Mouse (Mus musculus): ENCODE measurements around the gene Olfr883. TPM values are rescaled to one million over a fixed set of nuclear protein-coding genes. Genes with fewer than 3 reads are reported as not detected.

Gene Olfr883
- total RNA-seq (2014; rRNA removed), result not detected in 2 replicates
- polyA plus RNA-seq (2012; rRNA removed), result not detected in 2 replicates

DNA sequence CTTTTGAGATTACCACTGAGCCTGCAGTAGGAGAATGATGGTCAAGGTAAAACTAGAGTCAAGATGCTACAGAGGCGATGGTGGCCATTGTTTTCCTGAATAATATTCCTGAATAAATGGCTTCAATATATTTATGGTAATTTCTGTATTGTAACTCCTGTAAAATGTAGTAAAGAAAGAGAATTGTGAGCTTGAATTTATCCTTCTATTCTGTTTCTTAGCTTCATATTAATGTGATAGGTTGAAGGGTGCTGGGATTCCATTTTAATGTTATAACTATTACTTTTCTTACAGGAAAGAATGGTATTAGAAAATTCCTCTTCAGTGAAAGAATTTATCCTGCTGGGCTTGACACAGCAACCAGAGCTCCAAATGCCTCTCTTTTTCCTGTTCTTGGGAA is at the start of gene Olfr883:
TSS of gene Olfr883 (plus strand) at position 301 of the 400 bp plus-strand sequence.
- Histone ChIP-seq H3K79me2 (ENCODE audit: control insufficient read depth, insufficient read depth, low read length) (no peaks in the 10 kb centered on the region), H3K9ac (ENCODE audit: low read depth, low read length) (no peak within 1 kb of the TSS), H3K36me3 (ENCODE audit: control insufficient read depth, insufficient read depth, low read length) (no peaks in the 10 kb centered on the region), H3K4me1 (ENCODE audit: control insufficient read depth, insufficient read depth, low read length) (no peaks in the 10 kb centered on the region), H3K4me3 (ENCODE audit: insufficient read depth, low read depth, low read length) (no peak within 1 kb of the TSS), H3K27me3 (ENCODE audit: control insufficient read depth, insufficient read depth, low read length) (no peaks in the 10 kb centered on the region), H3K27ac (replicated peaks; ENCODE audit: insufficient read depth, low read depth, low read length) (no peak within 1 kb of the TSS)
- 70% methylated on average over 1 of the region's 1 CpGs for WGBS
- TF ChIP-seq CTCF (IDR thresholded peaks at IDR 0.05; ENCODE audit: low read depth, low read length) (no peak), POLR2A (IDR thresholded peaks at IDR 0.05; ENCODE audit: extremely low read depth, insufficient read depth, low read length) (no peak)
- no peak for DNase-seq (ENCODE audit: extremely low read depth, low read depth, low spot score)

DNA sequence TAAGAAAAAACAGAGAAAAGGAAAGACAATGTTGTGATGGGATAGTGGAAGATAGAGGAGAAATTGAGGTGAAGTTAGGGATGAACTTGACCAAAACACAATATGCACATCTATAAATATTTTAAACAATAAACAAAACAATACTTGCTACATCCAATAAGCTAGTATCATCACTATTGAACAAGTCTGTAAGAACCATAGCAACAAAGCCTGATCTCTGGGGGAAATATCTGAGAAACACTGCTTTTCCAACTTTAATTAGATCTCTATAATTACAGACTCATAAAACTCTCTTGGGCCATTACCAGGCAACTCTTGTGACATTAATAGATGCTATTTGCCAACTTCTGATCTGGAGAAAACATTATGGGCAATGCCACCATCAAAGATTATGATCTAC is 34.1 kb upstream of the Olfr883 start, which contains the start of gene Olfr881:
TSS of gene Olfr881 (plus strand) at position 301 of the 400 bp plus-strand sequence.
- no peak for TF ChIP-seq POLR2A (IDR thresholded peaks at IDR 0.05; ENCODE audit: extremely low read depth, insufficient read depth, low read length)
- TF ChIP-seq CTCF (IDR thresholded peaks at IDR 0.05; ENCODE audit: low read depth, low read length), result no peak
- Histone ChIP-seq H3K36me3 (ENCODE audit: control insufficient read depth, insufficient read depth, low read length) (no peaks in the 10 kb centered on the region), H3K27ac (replicated peaks; ENCODE audit: insufficient read depth, low read depth, low read length) (no peak within 1 kb of the TSS), H3K4me3 (ENCODE audit: insufficient read depth, low read depth, low read length) (no peak within 1 kb of the TSS), H3K9ac (ENCODE audit: low read depth, low read length) (no peak within 1 kb of the TSS), H3K27me3 (ENCODE audit: control insufficient read depth, insufficient read depth, low read length) (no peaks in the 10 kb centered on the region), H3K4me1 (ENCODE audit: control insufficient read depth, insufficient read depth, low read length) (no peaks in the 10 kb centered on the region), H3K79me2 (ENCODE audit: control insufficient read depth, insufficient read depth, low read length) (no peaks in the 10 kb centered on the region)
- no peak for DNase-seq (ENCODE audit: extremely low read depth, low read depth, low spot score)

DNA sequence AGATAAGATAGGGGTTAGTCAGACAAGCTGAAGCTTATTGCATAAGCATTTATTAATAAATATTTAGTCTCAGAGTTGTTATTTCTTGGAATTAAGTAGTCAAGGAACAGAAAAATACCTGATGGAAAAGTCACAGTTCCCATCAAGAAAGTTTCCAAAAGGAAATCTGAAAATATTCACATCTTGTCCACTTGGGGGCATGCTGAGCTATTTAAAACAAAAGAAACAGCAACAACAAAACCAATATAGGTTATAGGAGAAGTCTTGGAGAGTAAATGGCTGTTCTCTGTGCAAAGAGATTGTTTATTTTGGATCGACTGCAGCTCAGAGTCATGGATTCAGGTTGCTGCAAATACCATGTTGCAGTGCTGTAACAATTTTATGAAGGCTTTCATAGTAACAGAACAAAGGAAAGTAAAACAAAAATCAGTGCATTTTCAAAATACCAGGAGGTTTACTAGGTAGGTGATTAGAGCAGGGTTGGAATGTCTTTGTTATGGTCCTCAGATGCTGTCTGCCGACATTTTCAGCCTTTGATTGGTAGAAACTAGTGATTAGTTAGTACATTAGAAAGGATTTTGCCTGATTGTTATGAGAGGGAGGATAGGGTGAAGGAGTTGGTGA is 26.9 kb upstream of the Olfr883 start:
- Histone ChIP-seq H3K27me3 (ENCODE audit: control insufficient read depth, insufficient read depth, low read length) (no peaks in the 10 kb centered on the region), H3K4me1 (ENCODE audit: control insufficient read depth, insufficient read depth, low read length) (no peaks in the 10 kb centered on the region), H3K36me3 (ENCODE audit: control insufficient read depth, insufficient read depth, low read length) (no peaks in the 10 kb centered on the region), H3K27ac (replicated peaks; ENCODE audit: insufficient read depth, low read depth, low read length) (no peak overlapping the region), H3K79me2 (ENCODE audit: control insufficient read depth, insufficient read depth, low read length) (no peaks in the 10 kb centered on the region), H3K9ac (ENCODE audit: low read depth, low read length) (no peak overlapping the region), H3K4me3 (ENCODE audit: insufficient read depth, low read depth, low read length) (no peak overlapping the region)
- TF ChIP-seq POLR2A (IDR thresholded peaks at IDR 0.05; ENCODE audit: extremely low read depth, insufficient read depth, low read length) (no peak), CTCF (IDR thresholded peaks at IDR 0.05; ENCODE audit: low read depth, low read length) (no peak)
- no peak for DNase-seq (ENCODE audit: extremely low read depth, low read depth, low spot score)
- 45% methylated on average over 2 of the region's 2 CpGs for WGBS

DNA sequence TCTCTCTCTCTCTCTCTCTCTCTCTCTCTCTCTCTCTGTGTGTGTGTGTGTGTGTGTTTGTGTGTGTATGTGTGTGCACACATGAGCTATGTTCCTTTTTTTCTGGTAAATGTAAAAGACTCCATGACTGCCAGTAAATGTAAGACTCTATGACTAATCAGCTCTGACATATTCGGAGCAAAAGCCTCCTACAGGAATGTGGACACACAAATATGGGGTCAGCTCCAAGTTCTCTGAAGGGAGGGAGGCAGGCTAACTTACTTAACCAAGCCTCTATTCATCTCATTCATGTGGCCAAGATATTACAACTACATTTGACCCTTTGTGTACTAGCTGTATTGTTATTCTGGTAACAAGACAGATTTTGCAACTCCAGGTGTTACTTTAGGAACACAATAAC is 25.6 kb upstream of the Olfr883 start:
- no peak overlapping the region for H3K4me3 ChIP-seq (ENCODE audit: insufficient read depth, low read depth, low read length)
- no peak overlapping the region for H3K9ac ChIP-seq (ENCODE audit: low read depth, low read length)
- no peaks in the 10 kb centered on the region for H3K36me3 ChIP-seq (ENCODE audit: control insufficient read depth, insufficient read depth, low read length)
- TF ChIP-seq CTCF (IDR thresholded peaks at IDR 0.05; ENCODE audit: low read depth, low read length) (no peak), POLR2A (IDR thresholded peaks at IDR 0.05; ENCODE audit: extremely low read depth, insufficient read depth, low read length) (no peak)
- H3K79me2 ChIP-seq (ENCODE audit: control insufficient read depth, insufficient read depth, low read length), result no peaks in the 10 kb centered on the region
- DNase-seq (ENCODE audit: extremely low read depth, low read depth, low spot score), result no peak
- H3K27ac ChIP-seq (replicated peaks; ENCODE audit: insufficient read depth, low read depth, low read length), result no peak overlapping the region
- H3K4me1 ChIP-seq (ENCODE audit: control insufficient read depth, insufficient read depth, low read length), result no peaks in the 10 kb centered on the region
- no peaks in the 10 kb centered on the region for H3K27me3 ChIP-seq (ENCODE audit: control insufficient read depth, insufficient read depth, low read length)
- WGBS, result 30% methylated on average over 1 of the region's 1 CpGs

DNA sequence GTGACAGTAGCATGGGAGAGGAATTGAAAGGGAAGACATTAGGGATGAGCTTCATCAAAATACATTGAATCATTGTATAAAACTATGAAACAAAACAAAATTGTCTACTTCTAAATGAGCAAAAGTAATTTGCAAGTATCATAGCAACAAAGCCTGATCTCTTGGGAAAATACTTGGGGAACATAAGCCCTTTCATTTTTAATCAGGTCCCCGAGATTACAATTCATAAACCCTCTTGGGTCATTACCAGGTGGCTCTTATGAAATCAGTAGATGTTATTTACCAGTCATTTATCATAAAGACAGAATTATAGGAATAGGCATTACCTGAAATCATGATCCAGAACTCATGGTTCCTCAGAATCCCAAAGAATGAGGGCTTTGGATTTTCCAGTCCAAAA is 20.6 kb downstream of the Olfr883 start, which contains the start of gene Olfr884:
TSS of gene Olfr884 (plus strand) at position 301 of the 400 bp plus-strand sequence.
- H3K4me1 ChIP-seq (ENCODE audit: control insufficient read depth, insufficient read depth, low read length), result no peaks in the 10 kb centered on the region
- H3K79me2 ChIP-seq (ENCODE audit: control insufficient read depth, insufficient read depth, low read length), result no peaks in the 10 kb centered on the region
- 62% methylated on average over 1 of the region's 1 CpGs for WGBS
- no peaks in the 10 kb centered on the region for H3K27me3 ChIP-seq (ENCODE audit: control insufficient read depth, insufficient read depth, low read length)
- H3K36me3 ChIP-seq (ENCODE audit: control insufficient read depth, insufficient read depth, low read length), result no peaks in the 10 kb centered on the region
- H3K9ac ChIP-seq (ENCODE audit: low read depth, low read length), result no peak within 1 kb of the TSS
- no peak within 1 kb of the TSS for H3K27ac ChIP-seq (replicated peaks; ENCODE audit: insufficient read depth, low read depth, low read length)
- TF ChIP-seq CTCF (IDR thresholded peaks at IDR 0.05; ENCODE audit: low read depth, low read length) (no peak), POLR2A (IDR thresholded peaks at IDR 0.05; ENCODE audit: extremely low read depth, insufficient read depth, low read length) (no peak)
- DNase-seq (ENCODE audit: extremely low read depth, low read depth, low spot score), result no peak
- H3K4me3 ChIP-seq (ENCODE audit: insufficient read depth, low read depth, low read length), result no peak within 1 kb of the TSS

DNA sequence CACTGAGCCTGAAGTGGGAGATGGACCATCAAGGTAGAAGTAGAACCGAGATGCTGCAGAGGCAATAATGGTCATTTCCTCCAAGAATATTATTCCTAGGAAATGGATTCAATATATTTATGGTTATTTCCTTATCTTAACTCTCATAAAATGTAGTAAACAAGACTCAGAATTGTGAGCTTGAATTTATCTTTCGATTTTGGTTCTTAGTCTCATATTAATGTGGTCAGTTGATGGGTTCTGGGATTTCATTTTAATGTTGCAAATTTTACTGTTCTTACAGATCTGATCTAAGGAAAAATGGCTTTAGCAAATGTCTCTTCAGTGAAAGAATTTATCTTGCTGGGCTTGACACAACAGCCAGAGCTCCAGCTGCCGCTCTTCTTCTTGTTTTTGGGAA is 35.4 kb downstream of the Olfr883 start, which contains the start of gene Olfr885:
TSS of gene Olfr885 (plus strand) at position 301 of the 400 bp plus-strand sequence.
- Histone ChIP-seq H3K36me3 (ENCODE audit: control insufficient read depth, insufficient read depth, low read length) (no peaks in the 10 kb centered on the region), H3K4me1 (ENCODE audit: control insufficient read depth, insufficient read depth, low read length) (no peaks in the 10 kb centered on the region), H3K79me2 (ENCODE audit: control insufficient read depth, insufficient read depth, low read length) (no peaks in the 10 kb centered on the region), H3K4me3 (ENCODE audit: insufficient read depth, low read depth, low read length) (no peak within 1 kb of the TSS), H3K27ac (replicated peaks; ENCODE audit: insufficient read depth, low read depth, low read length) (no peak within 1 kb of the TSS), H3K9ac (ENCODE audit: low read depth, low read length) (no peak within 1 kb of the TSS), H3K27me3 (ENCODE audit: control insufficient read depth, insufficient read depth, low read length) (no peaks in the 10 kb centered on the region)
- no peak for DNase-seq (ENCODE audit: extremely low read depth, low read depth, low spot score)
- WGBS, result 79% methylated on average over 3 of the region's 3 CpGs
- TF ChIP-seq POLR2A (IDR thresholded peaks at IDR 0.05; ENCODE audit: extremely low read depth, insufficient read depth, low read length) (no peak), CTCF (IDR thresholded peaks at IDR 0.05; ENCODE audit: low read depth, low read length) (no peak)

Other genes with a start within 250 kb of the Olfr883 start
- gene Olfr876, start 222.8 kb upstream of the Olfr883 start, total RNA-seq (2014; rRNA removed), result not detected in 2 replicates
- gene Olfr876, start 222.8 kb upstream of the Olfr883 start, polyA plus RNA-seq (2012; rRNA removed), result not detected in 2 replicates
- not detected in 2 replicates for gene Olfr877, start 171.5 kb upstream of the Olfr883 start, total RNA-seq (2014; rRNA removed)
- gene Olfr877, start 171.5 kb upstream of the Olfr883 start, polyA plus RNA-seq (2012; rRNA removed), result not detected in 2 replicates
- gene Olfr145, start 129.1 kb upstream of the Olfr883 start, total RNA-seq (2014; rRNA removed), result not detected in 2 replicates
- not detected in 2 replicates for gene Olfr145, start 129.1 kb upstream of the Olfr883 start, polyA plus RNA-seq (2012; rRNA removed)
- gene Olfr878, start 108.0 kb upstream of the Olfr883 start, total RNA-seq (2014; rRNA removed), result not detected in 2 replicates
- gene Olfr878, start 108.0 kb upstream of the Olfr883 start, polyA plus RNA-seq (2012; rRNA removed), result not detected in 2 replicates
- not detected in 2 replicates for gene Olfr881, start 34.0 kb upstream of the Olfr883 start, total RNA-seq (2014; rRNA removed)
- not detected in 2 replicates for gene Olfr881, start 34.0 kb upstream of the Olfr883 start, polyA plus RNA-seq (2012; rRNA removed)
- not detected in 2 replicates for gene Olfr884, start 20.7 kb downstream of the Olfr883 start, total RNA-seq (2014; rRNA removed)
- gene Olfr884, start 20.7 kb downstream of the Olfr883 start, polyA plus RNA-seq (2012; rRNA removed), result not detected in 2 replicates
- gene Olfr885, start 35.5 kb downstream of the Olfr883 start, total RNA-seq (2014; rRNA removed), result not detected in 2 replicates
- not detected in 2 replicates for gene Olfr885, start 35.5 kb downstream of the Olfr883 start, polyA plus RNA-seq (2012; rRNA removed)
- not detected in 2 replicates for gene Olfr887, start 58.3 kb downstream of the Olfr883 start, total RNA-seq (2014; rRNA removed)
- gene Olfr887, start 58.3 kb downstream of the Olfr883 start, polyA plus RNA-seq (2012; rRNA removed), result not detected in 2 replicates
- gene Olfr888, start 82.3 kb downstream of the Olfr883 start, total RNA-seq (2014; rRNA removed), result not detected in 2 replicates
- gene Olfr888, start 82.3 kb downstream of the Olfr883 start, polyA plus RNA-seq (2012; rRNA removed), result not detected in 2 replicates
- gene Olfr889, start 89.4 kb downstream of the Olfr883 start, total RNA-seq (2014; rRNA removed), result not detected in 2 replicates
- not detected in 2 replicates for gene Olfr889, start 89.4 kb downstream of the Olfr883 start, polyA plus RNA-seq (2012; rRNA removed)
- not detected in 2 replicates for gene Olfr890, start 116.7 kb downstream of the Olfr883 start, total RNA-seq (2014; rRNA removed)
- gene Olfr890, start 116.7 kb downstream of the Olfr883 start, polyA plus RNA-seq (2012; rRNA removed), result not detected in 2 replicates
- not detected in 2 replicates for gene Olfr891, start 155.0 kb downstream of the Olfr883 start, total RNA-seq (2014; rRNA removed)
- gene Olfr891, start 155.0 kb downstream of the Olfr883 start, polyA plus RNA-seq (2012; rRNA removed), result not detected in 2 replicates
- gene Olfr893, start 182.6 kb downstream of the Olfr883 start, total RNA-seq (2014; rRNA removed), result not detected in 2 replicates
- not detected in 2 replicates for gene Olfr893, start 182.6 kb downstream of the Olfr883 start, polyA plus RNA-seq (2012; rRNA removed)
- gene Olfr894, start 192.2 kb downstream of the Olfr883 start, total RNA-seq (2014; rRNA removed), result not detected in 2 replicates
- gene Olfr894, start 192.2 kb downstream of the Olfr883 start, polyA plus RNA-seq (2012; rRNA removed), result not detected in 2 replicates
- not detected in 2 replicates for gene Olfr143, start 227.0 kb downstream of the Olfr883 start, total RNA-seq (2014; rRNA removed)
- not detected in 2 replicates for gene Olfr143, start 227.0 kb downstream of the Olfr883 start, polyA plus RNA-seq (2012; rRNA removed)
- not detected in 2 replicates for gene Olfr895, start 242.0 kb downstream of the Olfr883 start, total RNA-seq (2014; rRNA removed)
- gene Olfr895, start 242.0 kb downstream of the Olfr883 start, polyA plus RNA-seq (2012; rRNA removed), result not detected in 2 replicates